Mouse (Mus musculus) cerebellum, adult 18-20 months (tissue): ENCODE results near the gene Olfr822.
"Not testable (repeated sequence)": the region's sequence is repeated elsewhere in the genome, so short reads cannot be mapped to it uniquely, and the experiment has no call there.

Experiments used
- DNase-seq, 2 experiments: peaks; one replicate each; pipeline ENCODE4 v3.0.0; 2021

The Olfr822 gene

GRCm38 (mm10) chr10:130070910-130071309, at the start of gene Olfr822:
Gene Olfr822, plus strand, starts transcription at chr10:130071210.
- no peak for DNase-seq

GRCm38 (mm10) chr10:130030048-130030447, 41.0 kb upstream of the Olfr822 start, which contains the start of gene Olfr821:
Gene Olfr821, plus strand, starts transcription at chr10:130030348.
- DNase-seq = no peak

GRCm38 (mm10) chr10:130037096-130037495, 33.9 kb upstream of the Olfr822 start:
- DNase-seq = no peak

GRCm38 (mm10) chr10:130092838-130093440, 21.9 kb downstream of the Olfr822 start:
- peak; percentile 6 to 12 for DNase-seq

GRCm38 (mm10) chr10:130096104-130096503, 25.1 kb downstream of the Olfr822 start:
- DNase-seq = no peak

- DNase-seq = not testable (repeated sequence)
These were observed 44.3 kb downstream of the Olfr822 start, which contains the start of gene Olfr823 for GRCm38 (mm10) chr10:130115283-130115682. Gene Olfr823, minus strand, starts transcription at chr10:130115383.

- DNase-seq = not testable (repeated sequence)
These were observed 45.0 kb downstream of the Olfr822 start for GRCm38 (mm10) chr10:130116045-130116444.
